Mouse (Mus musculus) stomach, postnatal 0 days (tissue): ENCODE results near the gene Tcta. TPM values are rescaled to one million over a fixed set of nuclear protein-coding genes. Genes with fewer than 3 reads are reported as not detected.

Source experiments
- ATAC-seq: fragments of 200-750 bp; cut with Nextera tagmentation; 2 replicates; pipeline ENCODE4 v1.8.0; 2017; ENCODE audit not compliant: low FRiP score, low TSS enrichment
- DNase-seq: peaks from one replicate; pipeline ENCODE4 v3.0.0-alpha.2; 2016; ENCODE audit warnings: low spot score
- H3K27ac ChIP-seq: fragments of 300-500 bp; sonication (generic); replicated peaks from 2 replicates; pipeline ENCODE4 v1.5.1; 2014; ENCODE audit warnings: mild to moderate bottlenecking, control low read depth
- H3K27me3 ChIP-seq: fragments of 300-500 bp; sonication (generic); 2 replicates; pipeline ENCODE4 v1.6.1; 2014; ENCODE audit warnings: low read length; ENCODE audit not compliant: control insufficient read depth, insufficient read depth
- H3K36me3 ChIP-seq: fragments of 300-500 bp; sonication (generic); 2 replicates; pipeline ENCODE4 v1.6.1; 2014; ENCODE audit warnings: low read length, mixed read lengths; ENCODE audit not compliant: control insufficient read depth, insufficient read depth
- H3K4me1 ChIP-seq: fragments of 300-500 bp; sonication (generic); replicated peaks from 2 replicates; pipeline ENCODE4 v1.6.1; 2014; ENCODE audit warnings: antibody characterized with exemption; ENCODE audit not compliant: control insufficient read depth, insufficient read depth
- H3K4me2 ChIP-seq: fragments of 300-500 bp; sonication (generic); replicated peaks from 2 replicates; pipeline ENCODE4 v1.6.1; 2014; ENCODE audit warnings: low read depth, mild to moderate bottlenecking, control low read depth, moderate library complexity
- H3K4me3 ChIP-seq: fragments of 300-500 bp; sonication (generic); 2 replicates; pipeline ENCODE4 v1.5.1; 2014; ENCODE audit warnings: low read depth, low read length, control low read depth
- H3K9ac ChIP-seq: fragments of 300-500 bp; sonication (generic); 2 replicates; pipeline ENCODE4 v1.6.1; 2014; ENCODE audit warnings: mild to moderate bottlenecking, low read length, control low read depth, mixed read lengths
- H3K9me3 ChIP-seq: fragments of 300-500 bp; sonication (generic); 2 replicates; pipeline ENCODE4 v1.6.1; 2016; ENCODE audit warnings: low read length; ENCODE audit not compliant: control insufficient read depth
- CTCF ChIP-seq: IDR thresholded peaks from 2 replicates; pipeline ENCODE4 v1.5.1; 2016; ENCODE audit warnings: antibody characterized with exemption, low read depth, mild to moderate bottlenecking, moderate library complexity
- EP300 ChIP-seq: optimal IDR thresholded peaks from 2 replicates; pipeline ENCODE3; 2016; ENCODE audit warnings: antibody characterized with exemption
- WGBS: fragments of 180-500 bp; shearing (Covaris S2); extraction: QIAGEN DNeasy Blood & Tissue Kit; methylation state at CpG from one replicate; pipeline ENCODE4 v1.1.7; 2014; 5-methylcytosine and 5-hydroxymethylcytosine counted together
- polyA plus RNA-seq: library from polyadenylated mRNA; unstranded; fragments of >200 nt; fragmentation: Nextera tagmentation; extraction: Ambion mirVana; gene quantifications from 2 replicates; pipeline ENCODE4 v1.2.1, GENCODE M21; 2015

Tcta gene
- polyA plus RNA-seq, 1 experiment from 2014 or later = 58.2 TPM

DNA sequence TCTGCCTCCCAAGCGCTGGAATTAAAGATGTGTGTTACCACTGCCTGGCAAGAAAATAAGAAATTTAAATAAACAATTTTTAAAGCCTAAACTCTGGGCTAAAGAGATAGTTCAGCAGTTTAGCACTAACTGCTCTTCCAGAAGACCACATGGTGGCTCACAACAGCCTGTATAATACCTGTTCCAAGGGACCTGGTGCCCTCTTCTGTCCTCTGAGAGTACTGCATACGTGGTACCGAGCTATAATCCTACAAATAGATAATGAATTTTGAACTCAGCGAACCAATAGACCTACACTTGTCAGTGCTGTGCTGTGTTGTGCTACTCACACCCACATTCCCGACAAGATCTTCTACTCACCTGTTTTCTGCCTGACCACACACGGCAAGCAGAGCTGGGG lies 21.6 kb downstream of the Tcta start:
- no peaks in the 10 kb centered on the region for H3K4me1 ChIP-seq
- no peak overlapping the region for H3K9ac ChIP-seq
- H3K4me3 ChIP-seq = no peak overlapping the region
- H3K27me3 ChIP-seq = no peaks in the 10 kb centered on the region
- no peak overlapping the region for H3K27ac ChIP-seq
- ATAC-seq (peak; percentile 83), DNase-seq (peak; percentile 80)
- 9% methylated on average over 6 of the region's 6 CpGs for WGBS
- H3K9me3 ChIP-seq = no peaks in the 10 kb centered on the region
- no peak overlapping the region for H3K4me2 ChIP-seq
- no peak for TF ChIP-seq EP300
- peak; percentile 98 for TF ChIP-seq CTCF
- no peaks in the 10 kb centered on the region for H3K36me3 ChIP-seq

DNA sequence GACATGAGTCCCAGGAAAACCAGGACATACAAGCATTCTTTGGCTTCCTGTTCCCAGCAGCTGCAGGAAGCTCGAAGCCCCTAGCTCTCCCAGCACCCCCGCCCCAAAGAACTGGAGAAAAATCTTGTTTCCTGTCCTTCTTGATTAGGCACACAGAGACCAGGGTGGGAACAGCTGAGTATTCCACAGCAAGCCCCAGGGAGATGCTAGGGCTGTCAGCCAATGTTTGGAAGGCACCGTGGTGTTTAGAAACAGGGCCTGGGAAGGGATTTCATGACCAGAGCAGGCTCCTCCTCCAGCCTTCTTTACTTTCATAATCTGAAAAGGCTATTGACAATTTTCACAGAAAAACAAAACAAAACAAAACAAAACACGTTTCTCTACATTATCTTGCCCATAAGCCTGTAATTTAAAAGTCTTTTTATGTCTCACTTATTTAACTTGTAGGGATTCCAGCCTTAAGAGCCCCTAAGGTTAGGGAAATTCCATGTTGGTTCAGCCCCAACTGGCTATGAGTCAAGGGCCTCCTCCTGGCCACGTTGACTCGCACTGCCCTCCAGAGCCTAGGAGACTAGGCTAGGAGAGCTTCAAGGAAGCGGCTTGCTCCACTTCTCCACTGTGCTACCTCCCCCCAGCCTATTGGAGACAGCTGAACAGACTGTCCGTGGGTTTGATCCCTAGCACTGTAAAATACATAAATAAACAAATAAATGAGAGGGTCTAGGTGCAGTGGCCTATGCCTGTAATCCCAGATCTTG lies 25.7 kb downstream of the Tcta start:
- DNase-seq (no peak), ATAC-seq (peak; percentile 73)
- TF ChIP-seq EP300 (no peak), CTCF (peak; percentile 27)
- Histone ChIP-seq H3K4me2 (no peak overlapping the region), H3K9ac (no peak overlapping the region), H3K4me3 (no peak overlapping the region), H3K4me1 (no peaks in the 10 kb centered on the region), H3K27me3 (no peaks in the 10 kb centered on the region), H3K9me3 (no peaks in the 10 kb centered on the region), H3K27ac (peak overlapping the region; percentile 73), H3K36me3 (no peaks in the 10 kb centered on the region)
- 23% methylated on average over 8 of the region's 8 CpGs for WGBS

DNA sequence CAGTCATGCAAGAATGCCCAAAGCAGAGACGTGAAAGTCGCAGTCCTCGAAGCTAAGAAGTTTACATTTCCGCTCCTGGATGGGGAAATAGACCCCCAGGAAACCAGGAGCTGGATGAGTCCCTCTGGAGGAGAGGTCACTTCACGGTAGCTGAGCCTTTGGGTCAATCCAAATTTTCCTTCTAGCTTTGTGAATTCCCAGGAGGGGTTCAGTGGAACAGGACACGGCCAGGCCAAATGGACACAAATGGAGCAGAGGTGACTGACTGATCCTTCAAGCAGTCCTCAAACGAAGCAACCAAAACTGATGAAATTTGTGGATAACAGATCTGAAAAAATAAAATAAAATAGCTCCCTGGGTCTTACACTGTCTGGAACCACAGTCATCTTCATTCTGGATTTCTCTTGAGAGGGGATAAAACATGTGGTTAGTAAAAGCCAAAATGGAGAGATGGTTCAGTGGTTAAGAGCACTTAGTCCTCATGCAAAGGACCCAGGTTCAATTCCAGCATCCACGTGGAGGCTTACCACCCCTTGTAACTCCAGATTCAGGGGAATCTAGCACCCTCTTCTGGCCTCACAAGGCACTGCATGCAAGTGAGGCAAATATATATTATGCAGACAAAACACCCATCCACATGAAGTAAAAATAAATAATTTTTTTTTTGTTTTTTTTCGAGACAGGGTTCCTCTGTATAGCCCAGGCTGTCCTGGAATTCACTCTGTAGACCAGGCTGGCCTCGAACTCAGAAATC lies 27.1 kb downstream of the Tcta start:
- no peaks in the 10 kb centered on the region for H3K4me1 ChIP-seq
- DNase-seq (peak; percentile 52), ATAC-seq (no peak)
- H3K27me3 ChIP-seq = no peaks in the 10 kb centered on the region
- no peaks in the 10 kb centered on the region for H3K36me3 ChIP-seq
- WGBS = 61% methylated on average over 10 of the region's 10 CpGs
- H3K9me3 ChIP-seq = no peaks in the 10 kb centered on the region
- no peak overlapping the region for H3K4me3 ChIP-seq
- H3K4me2 ChIP-seq = no peak overlapping the region
- H3K9ac ChIP-seq = no peak overlapping the region
- H3K27ac ChIP-seq = no peak overlapping the region
- TF ChIP-seq EP300 (no peak), CTCF (peak; percentile 75)

DNA sequence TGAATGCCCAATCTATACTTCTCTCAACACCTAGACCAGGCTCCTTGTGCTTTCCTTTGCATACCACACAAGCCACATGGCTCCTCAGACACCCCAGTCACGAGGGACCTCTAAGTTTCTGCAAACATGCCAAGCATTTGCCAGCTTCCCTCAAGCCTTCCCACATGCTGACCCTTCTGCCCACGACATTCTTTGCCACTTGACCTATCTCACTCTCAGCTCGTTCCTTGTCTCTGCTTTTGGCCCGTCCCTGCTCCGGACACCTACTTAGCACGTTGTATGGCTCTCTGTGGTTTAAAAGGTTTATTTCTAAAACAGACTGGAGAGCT lies 30.7 kb downstream of the Tcta start:
- Histone ChIP-seq H3K9ac (no peak overlapping the region), H3K27me3 (no peaks in the 10 kb centered on the region), H3K9me3 (no peaks in the 10 kb centered on the region), H3K27ac (0 out of 2 replicates have a peak overlapping the region, but pooled peaks have one; percentile 13), H3K4me2 (no peak overlapping the region), H3K36me3 (no peaks in the 10 kb centered on the region), H3K4me3 (no peak overlapping the region), H3K4me1 (no peaks in the 10 kb centered on the region)
- 49% methylated on average over 6 of the region's 6 CpGs for WGBS
- no peak for TF ChIP-seq CTCF
- no peak for TF ChIP-seq EP300
- DNase-seq (no peak), ATAC-seq (0 out of 2 replicates have a peak, but pooled peaks have one; percentile 1)

DNA sequence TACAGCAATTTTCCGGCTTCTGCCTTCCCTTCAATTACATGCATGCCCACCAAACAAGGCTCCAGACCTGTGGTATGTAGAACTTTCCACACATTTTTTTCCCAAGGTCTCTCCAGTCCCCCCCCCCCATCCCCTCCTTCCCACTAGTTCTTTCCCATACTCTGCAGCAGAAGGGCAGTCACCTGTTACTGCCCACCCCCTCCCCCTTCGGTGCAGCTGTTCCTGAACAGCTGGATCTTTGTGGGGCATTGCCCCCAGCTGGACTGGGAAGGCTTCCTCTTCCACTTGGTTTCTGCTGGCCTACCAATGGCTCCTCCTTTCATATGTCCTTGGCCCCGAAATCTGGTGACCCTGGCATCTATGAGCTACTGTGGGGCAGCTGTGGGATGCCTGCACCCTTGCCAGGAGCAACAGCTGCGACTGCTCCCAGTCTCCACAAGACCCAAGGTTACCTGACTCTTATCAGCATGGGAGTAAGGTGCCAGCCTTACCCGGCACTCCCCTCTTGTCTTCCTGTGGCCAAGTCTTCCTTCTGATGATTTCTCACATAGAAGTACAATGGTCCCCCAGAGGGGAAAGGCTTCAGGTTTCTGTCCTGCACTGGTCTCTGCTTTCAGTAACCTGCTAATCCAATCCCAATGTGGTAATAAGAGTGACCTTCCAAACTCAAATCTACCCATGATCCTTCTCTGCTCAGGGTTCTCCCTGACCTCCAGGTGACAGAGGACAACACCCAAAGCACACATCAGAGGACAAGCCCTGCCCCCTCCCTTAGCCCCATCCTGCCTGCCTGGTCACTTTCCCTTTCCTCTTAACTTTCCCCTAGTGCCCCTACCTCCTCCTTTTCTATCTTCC lies 31.3 kb downstream of the Tcta start:
- peak overlapping the region; percentile 53; the same call in 1 of the 2 replicates for H3K27ac ChIP-seq

More for the DNA sequence above, 31.3 kb downstream of the Tcta start:
- TF ChIP-seq CTCF = no peak
- TF ChIP-seq EP300 = no peak
- Histone ChIP-seq H3K4me3 (no peak overlapping the region), H3K27me3 (no peaks in the 10 kb centered on the region), H3K9ac (no peak overlapping the region), H3K4me1 (no peaks in the 10 kb centered on the region), H3K36me3 (no peaks in the 10 kb centered on the region), H3K4me2 (no peak overlapping the region), H3K9me3 (no peaks in the 10 kb centered on the region)
- DNase-seq (peak; percentile 60), ATAC-seq (peak; percentile 82)
- 65% methylated on average over 5 of the region's 5 CpGs for WGBS
